Mouse (Mus musculus) cerebellum, adult 2 months (tissue): ENCODE data around the gene Hmgcl.

Experiments
- CTCF ChIP-seq: fragments of 200-500 bp; IDR thresholded peaks from 2 replicates; pipeline ENCODE4 v1.5.1; 2011; ENCODE audit warnings: low read depth, mild to moderate bottlenecking, control low read depth, low read length, moderate library complexity, borderline replicate concordance; ENCODE audit not compliant: insufficient read depth
- POLR2A ChIP-seq: fragments of 200-500 bp; IDR thresholded peaks from 2 replicates; pipeline ENCODE4 v1.6.1; 2011; ENCODE audit warnings: low read length, control low read depth, borderline replicate concordance; ENCODE audit not compliant: insufficient read depth

- TF ChIP-seq POLR2A = no peak
- no peak for TF ChIP-seq CTCF
These were observed 21.8 kb upstream of the Hmgcl start for GRCm38 (mm10) chr4:135924418-135924817.
